In the genomic region with DNA sequence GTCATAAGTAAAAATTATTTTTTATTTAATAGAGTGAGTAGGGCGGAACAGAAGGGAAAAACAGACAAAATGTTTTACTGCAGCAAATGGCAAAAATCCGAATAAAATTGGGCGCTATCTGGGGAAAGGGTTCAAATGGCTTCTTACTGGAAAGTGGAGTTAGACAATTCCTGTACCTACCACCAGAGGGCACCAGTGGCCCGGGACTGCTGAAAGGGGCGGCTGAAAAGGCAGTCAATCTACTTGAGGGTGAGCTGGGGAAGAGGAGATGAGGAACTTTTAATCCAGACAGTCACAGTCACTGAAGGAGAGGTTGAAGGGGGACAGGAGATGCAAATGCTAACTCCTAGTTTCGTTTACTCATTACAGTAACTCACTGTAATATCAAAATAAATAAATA, we compare ENCODE assay signal across 8 mouse cellular contexts. TPM values are rescaled to one million over a fixed set of nuclear protein-coding genes. Genes with fewer than 3 reads are reported as not detected.
DNase-seq lines count a peak whose midpoint lies in the region; ATAC-seq lines count a peak whose summit lies in the region.

No protein-coding gene starts in this region.

- 19% methylated on average over 6 of the region's 6 CpGs for WGBS in liver, embryonic 13.5 days (ENCODE audit: insufficient replicate concordance)

- no peak overlapping the region for H3K27ac ChIP-seq in liver, embryonic 13.5 days

- H3K4me1 ChIP-seq in liver, embryonic 13.5 days (replicated peaks) = peaks cover 32% of the 10 kb centered on the region

- peak; percentile 51 to 54 for ATAC-seq in hematopoietic stem cell, adult 5-6 weeks (replicated peaks in 1 of 2; ENCODE audit: insufficient read depth in 1 of 2, low FRiP score in 2 of 2, low TSS enrichment in 1 of 2, low read depth in 1 of 2, poor library complexity in 2 of 2, severe bottlenecking in 2 of 2)
- ATAC-seq in liver, embryonic 13.5 days (ENCODE audit: low read depth) = no peak

- no peaks in the 10 kb centered on the region for H3K36me3 ChIP-seq in liver, embryonic 13.5 days

- peak; percentile 79 for DNase-seq in layer of hippocampus, adult 11-12 months (ENCODE audit: low spot score)
- no peak for DNase-seq in layer of hippocampus, adult 9-10 months (ENCODE audit: low spot score)
- DNase-seq in adrenal gland, adult (ENCODE audit: inconsistent age in 2 of 2, low spot score in 1 of 2) = peak; percentile 65 to 90
- peak; percentile 78 for DNase-seq in embryo, embryonic 10.5 days (ENCODE audit: low spot score)
- DNase-seq in liver, embryonic 13.5 days = peak; percentile 55
- DNase-seq in retina, postnatal 7 days (ENCODE audit: low read depth, low spot score) = peak; percentile 68
- DNase-seq in urinary bladder, adult 2 months (ENCODE audit: low spot score) = peak; percentile 51

- no peaks in the 10 kb centered on the region for H3K27me3 ChIP-seq in liver, embryonic 13.5 days

- no peaks in the 10 kb centered on the region for H3K9me3 ChIP-seq in liver, embryonic 13.5 days (replicated peaks)

- H3K4me2 ChIP-seq in liver, embryonic 13.5 days = no peak overlapping the region

- no peak overlapping the region for H3K4me3 ChIP-seq in liver, embryonic 13.5 days (replicated peaks)

- H3K9ac ChIP-seq in liver, embryonic 13.5 days = no peak overlapping the region

RNA-seq across cellular contexts. Expression of a gene that starts 4.6 kb away (rescaled TPM):
- total RNA-seq in hematopoietic stem cell, adult 5-6 weeks (2017) = 47.6 and 154 TPM in 2 replicates
- 61.7 and 67.9 TPM in 2 replicates for polyA plus RNA-seq in liver, embryonic 13.5 days (2015; fragmentation: Nextera tagmentation; extraction: Ambion mirVana)
- polyA plus RNA-seq in urinary bladder, adult 2 months (2012; rRNA removed) = 47.7 and 52.3 TPM in 2 replicates
